Mouse (Mus musculus) neural tube, embryonic 13.5 days (tissue): ENCODE data around the gene Pi4kb. TPM values are rescaled to one million over a fixed set of nuclear protein-coding genes. Genes with fewer than 3 reads are reported as not detected.

Source experiments
- ATAC-seq: fragments of 200-750 bp; cut with Nextera tagmentation; 2 replicates; pipeline ENCODE4 v1.8.0; 2017; ENCODE audit warnings: low read depth, mild to moderate bottlenecking, moderate TSS enrichment, moderate library complexity
- H3K27ac ChIP-seq: fragments of 300-500 bp; sonication (generic); replicated peaks from 2 replicates; pipeline ENCODE4 v1.5.1; 2015; ENCODE audit warnings: moderate library complexity, mild to moderate bottlenecking, inconsistent platforms
- H3K27me3 ChIP-seq: fragments of 300-500 bp; sonication (generic); 2 replicates; pipeline ENCODE4 v1.6.1; 2015; ENCODE audit warnings: mild to moderate bottlenecking, inconsistent platforms
- H3K36me3 ChIP-seq: fragments of 300-500 bp; sonication (generic); 2 replicates; pipeline ENCODE4 v1.6.1; 2015; ENCODE audit warnings: mild to moderate bottlenecking, inconsistent platforms
- H3K4me1 ChIP-seq: fragments of 300-500 bp; sonication (generic); replicated peaks from 2 replicates; pipeline ENCODE4 v1.6.1; 2015; ENCODE audit warnings: inconsistent platforms
- H3K4me2 ChIP-seq: fragments of 300-500 bp; sonication (generic); 2 replicates; pipeline ENCODE4 v1.6.1; 2015; ENCODE audit warnings: inconsistent platforms, mild to moderate bottlenecking, moderate library complexity
- H3K4me3 ChIP-seq: fragments of 300-500 bp; sonication (generic); 2 replicates; pipeline ENCODE4 v1.5.1; 2015; ENCODE audit warnings: mild to moderate bottlenecking, inconsistent platforms
- H3K9ac ChIP-seq: fragments of 300-500 bp; sonication (generic); 2 replicates; pipeline ENCODE4 v1.6.1; 2015; ENCODE audit warnings: moderate library complexity, mild to moderate bottlenecking, inconsistent platforms
- H3K9me3 ChIP-seq: fragments of 300-500 bp; sonication (generic); 2 replicates; pipeline ENCODE4 v1.6.1; 2016; ENCODE audit warnings: inconsistent platforms
- WGBS: fragments of 180-500 bp; shearing (Covaris S2); methylation state at CpG from one replicate; pipeline ENCODE4 v1.1.7; 2015; 5-methylcytosine and 5-hydroxymethylcytosine counted together
- polyA plus RNA-seq: library from polyadenylated mRNA; unstranded; fragments of >200 nt; fragmentation: Nextera tagmentation; extraction: Ambion mirVana; gene quantifications from 2 replicates; pipeline ENCODE4 v1.2.1, GENCODE M21; 2015

The Pi4kb gene
- polyA plus RNA-seq, 1 experiment from 2014 or later = 26.7 TPM

- no peak overlapping the region for H3K9ac ChIP-seq
- 0 out of 2 replicates have a peak, but pooled peaks cover 4% of the 10 kb centered on the region for H3K4me1 ChIP-seq
- no peaks in the 10 kb centered on the region for H3K27me3 ChIP-seq
- ATAC-seq = no peak
- no peaks in the 10 kb centered on the region for H3K9me3 ChIP-seq
- H3K36me3 ChIP-seq = no peaks in the 10 kb centered on the region
- H3K4me3 ChIP-seq = no peak overlapping the region
- H3K27ac ChIP-seq = no peak overlapping the region
- H3K4me2 ChIP-seq = no peak overlapping the region
- 97% methylated on average over 1 of the region's 1 CpGs for WGBS
Observed at GRCm38 (mm10) chr3:94964989-94965388, 9.5 kb upstream of the Pi4kb start.

GRCm38 (mm10) chr3:94965878-94966277 lies 8.7 kb upstream of the Pi4kb start:
- Histone ChIP-seq H3K9ac (no peak overlapping the region), H3K36me3 (no peaks in the 10 kb centered on the region), H3K9me3 (no peaks in the 10 kb centered on the region), H3K4me2 (no peak overlapping the region), H3K4me3 (no peak overlapping the region), H3K27me3 (no peaks in the 10 kb centered on the region), H3K27ac (no peak overlapping the region), H3K4me1 (no peaks in the 10 kb centered on the region)
- 79% methylated on average over 1 of the region's 1 CpGs for WGBS
- ATAC-seq = no peak

- H3K27ac ChIP-seq = no peak overlapping the region
- WGBS = 87% methylated on average over 3 of the region's 3 CpGs
- no peak for ATAC-seq
- H3K9me3 ChIP-seq = no peaks in the 10 kb centered on the region
- no peak overlapping the region for H3K4me2 ChIP-seq
- H3K36me3 ChIP-seq = peaks cover 5% of the 10 kb centered on the region; the same call in 1 of the 2 replicates
- no peak overlapping the region for H3K4me3 ChIP-seq
- no peak overlapping the region for H3K9ac ChIP-seq
- H3K27me3 ChIP-seq = no peaks in the 10 kb centered on the region
- peaks cover 22% of the 10 kb centered on the region for H3K4me1 ChIP-seq
Observed at GRCm38 (mm10) chr3:94972552-94972951, 2.0 kb upstream of the Pi4kb start.

GRCm38 (mm10) chr3:94973620-94974019 lies 911 bp upstream of the Pi4kb start:
- H3K27me3 ChIP-seq = no peaks in the 10 kb centered on the region
- peak overlapping the region; percentile 87; the same call in 1 of the 2 replicates for H3K4me3 ChIP-seq
- H3K9ac ChIP-seq = no peak overlapping the region
- H3K27ac ChIP-seq = no peak overlapping the region
- peaks cover 10% of the 10 kb centered on the region; the same call in 1 of the 2 replicates for H3K36me3 ChIP-seq
- H3K4me1 ChIP-seq = peaks cover 22% of the 10 kb centered on the region
- no peak for ATAC-seq
- no peaks in the 10 kb centered on the region for H3K9me3 ChIP-seq
- peak overlapping the region; percentile 82 for H3K4me2 ChIP-seq
- WGBS = 90% methylated on average over 5 of the region's 5 CpGs

GRCm38 (mm10) chr3:94974026-94974527 lies 454 bp upstream of the Pi4kb start:
- Histone ChIP-seq H3K4me1 (peaks cover 22% of the 10 kb centered on the region), H3K9ac (peak overlapping the region; percentile 96), H3K4me3 (peak overlapping the region; percentile 87), H3K27ac (no peak overlapping the region), H3K9me3 (no peaks in the 10 kb centered on the region), H3K4me2 (peak overlapping the region; percentile 82), H3K36me3 (peaks cover 10% of the 10 kb centered on the region; the same call in 1 of the 2 replicates), H3K27me3 (no peaks in the 10 kb centered on the region)
- 22% methylated on average over 9 of the region's 9 CpGs for WGBS
- peak; percentile 36 for ATAC-seq

GRCm38 (mm10) chr3:94984312-94984711 lies 9.8 kb downstream of the Pi4kb start:
- Histone ChIP-seq H3K4me3 (no peak overlapping the region), H3K9me3 (no peaks in the 10 kb centered on the region), H3K36me3 (peaks cover 49% of the 10 kb centered on the region), H3K9ac (no peak overlapping the region), H3K27ac (no peak overlapping the region), H3K27me3 (no peaks in the 10 kb centered on the region), H3K4me2 (no peak overlapping the region), H3K4me1 (peaks cover 18% of the 10 kb centered on the region)
- no peak for ATAC-seq
- WGBS = 92% methylated on average over 11 of the region's 11 CpGs

- Histone ChIP-seq H3K4me3 (no peak overlapping the region), H3K9ac (no peak overlapping the region), H3K36me3 (peaks cover 56% of the 10 kb centered on the region), H3K4me2 (no peak overlapping the region), H3K9me3 (no peaks in the 10 kb centered on the region), H3K27me3 (no peaks in the 10 kb centered on the region), H3K27ac (no peak overlapping the region), H3K4me1 (peaks cover 23% of the 10 kb centered on the region)
- no peak for ATAC-seq
- 97% methylated on average over 2 of the region's 2 CpGs for WGBS
Observed at GRCm38 (mm10) chr3:94985513-94985912, 11.0 kb downstream of the Pi4kb start.

- H3K27me3 ChIP-seq = no peaks in the 10 kb centered on the region
- peaks cover 23% of the 10 kb centered on the region for H3K4me1 ChIP-seq
- ATAC-seq = no peak
- H3K4me2 ChIP-seq = no peak overlapping the region
- H3K4me3 ChIP-seq = no peak overlapping the region
- peaks cover 57% of the 10 kb centered on the region for H3K36me3 ChIP-seq
- H3K27ac ChIP-seq = no peak overlapping the region
- H3K9me3 ChIP-seq = no peaks in the 10 kb centered on the region
- no peak overlapping the region for H3K9ac ChIP-seq
Observed at GRCm38 (mm10) chr3:94987578-94987977, 13.0 kb downstream of the Pi4kb start.

- Histone ChIP-seq H3K4me1 (peaks cover 23% of the 10 kb centered on the region), H3K9me3 (no peaks in the 10 kb centered on the region), H3K27ac (0 out of 2 replicates have a peak overlapping the region, but pooled peaks have one; percentile 50), H3K4me3 (no peak overlapping the region), H3K4me2 (no peak overlapping the region), H3K9ac (no peak overlapping the region), H3K36me3 (peaks cover 60% of the 10 kb centered on the region), H3K27me3 (no peaks in the 10 kb centered on the region)
- ATAC-seq = no peak
- WGBS = 53% methylated on average over 9 of the region's 9 CpGs
Observed at GRCm38 (mm10) chr3:94989159-94989761, 14.7 kb downstream of the Pi4kb start.

- H3K9ac ChIP-seq = no peak overlapping the region
- ATAC-seq = peak; percentile 41
- H3K4me3 ChIP-seq = no peak overlapping the region
- peaks cover 4% of the 10 kb centered on the region; the same call in 1 of the 2 replicates for H3K4me1 ChIP-seq
- no peak overlapping the region for H3K27ac ChIP-seq
- H3K4me2 ChIP-seq = no peak overlapping the region
- no peaks in the 10 kb centered on the region for H3K9me3 ChIP-seq
- H3K27me3 ChIP-seq = no peaks in the 10 kb centered on the region
- H3K36me3 ChIP-seq = peaks cover 97% of the 10 kb centered on the region
- WGBS = 35% methylated on average over 2 of the region's 2 CpGs
Observed at GRCm38 (mm10) chr3:94996946-94997345, 22.4 kb downstream of the Pi4kb start.

GRCm38 (mm10) chr3:95002569-95002968 lies 28.0 kb downstream of the Pi4kb start:
- Histone ChIP-seq H3K36me3 (peaks cover 98% of the 10 kb centered on the region), H3K27me3 (no peaks in the 10 kb centered on the region), H3K9me3 (no peaks in the 10 kb centered on the region), H3K4me3 (no peak overlapping the region), H3K4me1 (peaks cover 5% of the 10 kb centered on the region), H3K9ac (no peak overlapping the region), H3K4me2 (no peak overlapping the region), H3K27ac (no peak overlapping the region; the same call in 1 of the 2 replicates)
- no peak for ATAC-seq
- WGBS = 57% methylated on average over 4 of the region's 4 CpGs

GRCm38 (mm10) chr3:95003273-95003672 lies 28.7 kb downstream of the Pi4kb start:
- no peak overlapping the region for H3K9ac ChIP-seq
- peaks cover 5% of the 10 kb centered on the region for H3K4me1 ChIP-seq
- H3K9me3 ChIP-seq = no peaks in the 10 kb centered on the region
- no peak for ATAC-seq
- no peak overlapping the region for H3K27ac ChIP-seq
- no peak overlapping the region for H3K4me3 ChIP-seq
- H3K36me3 ChIP-seq = peaks cover 99% of the 10 kb centered on the region
- no peak overlapping the region for H3K4me2 ChIP-seq
- H3K27me3 ChIP-seq = no peaks in the 10 kb centered on the region

- Histone ChIP-seq H3K27ac (no peak overlapping the region), H3K9me3 (no peaks in the 10 kb centered on the region), H3K9ac (no peak overlapping the region), H3K27me3 (no peaks in the 10 kb centered on the region), H3K4me1 (peaks cover 9% of the 10 kb centered on the region), H3K4me3 (no peak overlapping the region), H3K36me3 (peaks cover 99% of the 10 kb centered on the region), H3K4me2 (no peak overlapping the region)
- 86% methylated on average over 3 of the region's 3 CpGs for WGBS
- no peak for ATAC-seq
Observed at GRCm38 (mm10) chr3:95005651-95006050, 31.1 kb downstream of the Pi4kb start.
